17 mouse cellular contexts compared by ENCODE assay signal in the genomic region with DNA sequence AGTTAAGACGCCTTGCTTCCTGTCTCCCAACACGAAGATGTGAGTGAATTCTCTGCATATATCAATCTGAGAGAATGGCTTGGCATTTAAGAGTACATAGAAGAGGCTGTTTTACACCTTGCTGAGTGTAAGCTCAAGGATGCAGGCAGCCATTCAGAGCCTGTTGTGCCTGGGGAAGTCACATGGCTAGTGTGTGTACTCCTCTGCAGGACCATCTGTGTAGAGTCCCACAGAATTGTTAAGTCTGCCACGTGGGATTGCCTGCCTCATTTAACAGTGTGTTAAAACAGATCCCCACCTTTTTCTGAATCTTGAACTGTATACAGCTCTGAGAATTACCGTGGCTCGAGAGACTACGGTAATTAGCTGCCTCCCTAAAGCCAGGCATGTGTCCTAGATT. TPM values are rescaled to one million over a fixed set of nuclear protein-coding genes. Genes with fewer than 3 reads are reported as not detected.
A peak's percentile ranks its signal among the peaks of the same experiment; 100 is the strongest.
DNase-seq lines count a peak whose midpoint lies in the region; ATAC-seq and TF ChIP-seq lines count a peak whose summit lies in the region.
"Had no signal": no experiment of that assay in that cellular context is flagged by ENCODE, and none has a peak within 500 bp of the region (broad histone marks: within the 10 kb centered on the region; RNA-seq: fewer than 3 reads in every experiment).

No protein-coding gene starts in this region.

- peak; percentile 20 to 30 for DNase-seq in cerebellum, postnatal 10 days
- DNase-seq in layer of hippocampus, adult 2 months (ENCODE audit: low spot score in 2 of 2): peak; percentile 30 to 54
- DNase-seq in layer of hippocampus, postnatal 25 days (ENCODE audit: extremely low spot score in 1 of 2, low spot score in 1 of 2): no peak
- DNase-seq in stomach, postnatal 0 days (ENCODE audit: low spot score): no peak
- DNase-seq in right cerebral cortex, postnatal 25 days: peak; percentile 29
- no peak for DNase-seq in natural killer cell, adult 2 months (ENCODE audit: low spot score in 2 of 2)
- DNase-seq: cerebellum, adult 8-10 months; gastrocnemius, postnatal 14 days; heart, postnatal 36 days; kidney, adult 8-10 months; lung, postnatal 4 days had no signal

- no peaks in the 10 kb centered on the region for H3K36me3 ChIP-seq in stomach, embryonic 15.5 days
- no peaks in the 10 kb centered on the region for H3K36me3 ChIP-seq in stomach, postnatal 0 days (ENCODE audit: control insufficient read depth, insufficient read depth, low read length)
- H3K36me3 ChIP-seq: heart, embryonic 10.5 days; limb, embryonic 13.5 days had no signal

- no peaks in the 10 kb centered on the region for H3K27me3 ChIP-seq in stomach, embryonic 15.5 days (replicated peaks)
- H3K27me3 ChIP-seq in stomach, postnatal 0 days (ENCODE audit: control insufficient read depth, insufficient read depth, low read length): no peaks in the 10 kb centered on the region
- H3K27me3 ChIP-seq: CH12.LX, Patski had no signal

- H3K4me2 ChIP-seq in stomach, embryonic 15.5 days: no peak overlapping the region
- no peak overlapping the region for H3K4me2 ChIP-seq in stomach, postnatal 0 days (replicated peaks; ENCODE audit: low read depth)
- H3K4me2 ChIP-seq: limb, embryonic 13.5 days had no signal

- no peak overlapping the region for H3K9ac ChIP-seq in stomach, embryonic 15.5 days
- no peak overlapping the region for H3K9ac ChIP-seq in stomach, postnatal 0 days (ENCODE audit: low read length)
- H3K9ac ChIP-seq: limb, embryonic 13.5 days had no signal

- H3K4me3 ChIP-seq in layer of hippocampus, adult 2 months: no peak overlapping the region; the same call in 1 of the 2 replicates
- no peak overlapping the region for H3K4me3 ChIP-seq in stomach, embryonic 15.5 days (replicated peaks)
- H3K4me3 ChIP-seq in stomach, postnatal 0 days (ENCODE audit: low read depth, low read length): no peak overlapping the region
- H3K4me3 ChIP-seq: heart, embryonic 10.5 days; limb, embryonic 13.5 days had no signal

- ATAC-seq in cerebellum, adult (ENCODE audit: insufficient number of reproducible peaks, low FRiP score, low TSS enrichment): no peak
- ATAC-seq in stomach, embryonic 15.5 days (ENCODE audit: insufficient read depth, low FRiP score, low read depth): peak; percentile 77; the same call in 1 of the 2 replicates
- no peak for ATAC-seq in stomach, postnatal 0 days (ENCODE audit: low FRiP score, low TSS enrichment)
- ATAC-seq: Patski had no signal

- no peaks in the 10 kb centered on the region for H3K4me1 ChIP-seq in stomach, embryonic 15.5 days
- H3K4me1 ChIP-seq in stomach, postnatal 0 days (replicated peaks; ENCODE audit: control insufficient read depth, insufficient read depth): no peaks in the 10 kb centered on the region
- H3K4me1 ChIP-seq: heart, embryonic 10.5 days had no signal

- TF ChIP-seq CTCF in layer of hippocampus, adult 2 months (conservative IDR thresholded peaks at IDR 0.05): no peak
- TF ChIP-seq CTCF in stomach, postnatal 0 days (IDR thresholded peaks at IDR 0.05; ENCODE audit: low read depth): no peak

- H3K9me3 ChIP-seq in stomach, embryonic 15.5 days: no peaks in the 10 kb centered on the region
- no peaks in the 10 kb centered on the region for H3K9me3 ChIP-seq in stomach, postnatal 0 days (ENCODE audit: control insufficient read depth, low read length)
- H3K9me3 ChIP-seq: heart, embryonic 10.5 days; limb, embryonic 13.5 days had no signal

- TF ChIP-seq EP300 in stomach, postnatal 0 days (optimal IDR thresholded peaks at IDR 0.05): no peak

- no peak overlapping the region for H3K27ac ChIP-seq in layer of hippocampus, adult 2 months
- H3K27ac ChIP-seq in stomach, embryonic 15.5 days: no peak overlapping the region
- H3K27ac ChIP-seq in stomach, postnatal 0 days (replicated peaks): no peak overlapping the region
- H3K27ac ChIP-seq: heart, embryonic 10.5 days; limb, embryonic 13.5 days had no signal

- WGBS in stomach, embryonic 15.5 days: 46% methylated on average over 6 of the region's 6 CpGs
- WGBS in stomach, postnatal 0 days: 49% methylated on average over 6 of the region's 6 CpGs

RNA-seq across cellular contexts. Expression of a gene that starts 7.2 kb away (rescaled TPM):
- 10 to 100 TPM; 53.1 to 54.0 TPM for total RNA-seq in layer of hippocampus, adult 2 months (2021)
- total RNA-seq in layer of hippocampus, postnatal 25 days (2021): 10 to 100 TPM; 45.5 to 55.2 TPM
- 82.5 and 102 TPM in 2 replicates for polyA plus RNA-seq in stomach, embryonic 15.5 days (2015; fragmentation: Nextera tagmentation; extraction: Ambion mirVana)
- polyA plus RNA-seq in stomach, postnatal 0 days (2015; fragmentation: Nextera tagmentation; extraction: Ambion mirVana): 61.9 TPM in 2 replicates

RNA-seq across cellular contexts. Expression of a gene that starts 39.9 kb away (rescaled TPM):
- total RNA-seq in layer of hippocampus, adult 2 months (2021): 1 to 10 TPM; 2.7 TPM
- total RNA-seq in layer of hippocampus, postnatal 25 days (2021): 1 to 10 TPM; 1.3 to 2.3 TPM
- 0.23 and 0.65 TPM in 2 replicates for polyA plus RNA-seq in stomach, embryonic 15.5 days (2015; fragmentation: Nextera tagmentation; extraction: Ambion mirVana)
- 0.36 and 0.38 TPM in 2 replicates for polyA plus RNA-seq in stomach, postnatal 0 days (2015; fragmentation: Nextera tagmentation; extraction: Ambion mirVana)

Comparison
In these comparisons a context has a peak if more than half of its experiments do, and no peak if none do; other contexts are left out.
1. DNase-seq: peak in cerebellum, postnatal 10 days (2 of 2), layer of hippocampus, adult 2 months (2 of 2) and right cerebral cortex, postnatal 25 days (single experiment); none in layer of hippocampus, postnatal 25 days (0 of 2), stomach, postnatal 0 days (single experiment) and natural killer cell, adult 2 months (0 of 2).